Mouse (Mus musculus) cerebellum, adult 2 months (tissue): Measurements from ENCODE around the gene Cebpa.

Experiments
- CTCF ChIP-seq: fragments of 200-500 bp; IDR thresholded peaks from 2 replicates; pipeline ENCODE4 v1.5.1; 2011; ENCODE audit warnings: low read depth, mild to moderate bottlenecking, control low read depth, low read length, moderate library complexity, borderline replicate concordance; ENCODE audit not compliant: insufficient read depth
- POLR2A ChIP-seq: fragments of 200-500 bp; IDR thresholded peaks from 2 replicates; pipeline ENCODE4 v1.6.1; 2011; ENCODE audit warnings: low read length, control low read depth, borderline replicate concordance; ENCODE audit not compliant: insufficient read depth

GRCm38 (mm10) chr7:35127721-35128120 lies 8.6 kb downstream of the Cebpa start:
- TF ChIP-seq POLR2A (no peak), CTCF (no peak)
